In genomic region chr7:133497551-133497950, GRCm38 (mm10) we compare ENCODE assay signal across 30 mouse cellular contexts.
"Had no signal": no experiment of that assay in that cellular context is flagged by ENCODE, and none has a peak within 500 bp of the region (broad histone marks: within the 10 kb centered on the region; RNA-seq: fewer than 3 reads in every experiment).

No protein-coding gene starts in this region.

- H3K36me3 ChIP-seq: limb, embryonic 10.5 days; limb, embryonic 12.5 days; limb, embryonic 13.5 days; limb, embryonic 15.5 days; liver, embryonic 12.5 days; liver, embryonic 13.5 days; liver, embryonic 15.5 days; lung, embryonic 15.5 days; midbrain, embryonic 10.5 days; midbrain, embryonic 12.5 days; midbrain, embryonic 13.5 days; neural tube, embryonic 12.5 days had no signal

- H3K4me2 ChIP-seq: limb, embryonic 12.5 days; limb, embryonic 13.5 days; limb, embryonic 15.5 days; liver, embryonic 11.5 days; liver, embryonic 12.5 days; liver, embryonic 13.5 days; liver, embryonic 15.5 days; lung, embryonic 14.5 days; lung, embryonic 15.5 days; midbrain, embryonic 12.5 days; midbrain, embryonic 13.5 days; neural tube, embryonic 12.5 days had no signal

- H3K9me3 ChIP-seq: limb, embryonic 10.5 days; limb, embryonic 12.5 days; limb, embryonic 13.5 days; limb, embryonic 15.5 days; liver, embryonic 12.5 days; liver, embryonic 13.5 days; liver, embryonic 15.5 days; lung, embryonic 15.5 days; megakaryocyte, embryonic 14.5 days; midbrain, embryonic 10.5 days; midbrain, embryonic 12.5 days; midbrain, embryonic 13.5 days; neural tube, embryonic 12.5 days had no signal

- H3K4me3 ChIP-seq: limb, embryonic 10.5 days; limb, embryonic 12.5 days; limb, embryonic 13.5 days; limb, embryonic 15.5 days; liver, embryonic 12.5 days; liver, embryonic 13.5 days; liver, embryonic 15.5 days; lung, embryonic 15.5 days; megakaryocyte, embryonic 14.5 days; midbrain, embryonic 10.5 days; midbrain, embryonic 12.5 days; midbrain, embryonic 13.5 days; myocyte; neural tube, embryonic 12.5 days had no signal

- H3K9ac ChIP-seq: limb, embryonic 12.5 days; limb, embryonic 13.5 days; limb, embryonic 15.5 days; liver, embryonic 12.5 days; liver, embryonic 13.5 days; liver, embryonic 14.5 days; liver, embryonic 15.5 days; liver, postnatal 0 days; lung, embryonic 14.5 days; lung, embryonic 15.5 days; midbrain, embryonic 12.5 days; midbrain, embryonic 13.5 days; neural tube, embryonic 12.5 days had no signal

- H3K27ac ChIP-seq: limb, embryonic 10.5 days; limb, embryonic 12.5 days; limb, embryonic 13.5 days; limb, embryonic 15.5 days; liver, embryonic 12.5 days; liver, embryonic 13.5 days; liver, embryonic 14.5 days; liver, embryonic 15.5 days; lung, embryonic 15.5 days; macrophage; midbrain, embryonic 10.5 days; midbrain, embryonic 12.5 days; midbrain, embryonic 13.5 days; neural tube, embryonic 12.5 days had no signal

- H3K4me1 ChIP-seq: liver, embryonic 12.5 days; liver, embryonic 13.5 days; liver, embryonic 15.5 days; megakaryocyte, embryonic 14.5 days had no signal

- DNase-seq: left cerebral cortex, postnatal 4 days; liver; liver, embryonic 13.5 days; liver, postnatal 0 days; lung, adult 18-20 months; lung, adult 2 months; lung, embryonic 14.5 days; lung, postnatal 10 days; lung, postnatal 14 days; lung, postnatal 36 days; lung, postnatal 4 days; midbrain, embryonic 14.5 days had no signal

- H3K27me3 ChIP-seq: liver, embryonic 12.5 days; liver, embryonic 13.5 days; liver, embryonic 15.5 days; lung, embryonic 15.5 days; neural tube, embryonic 12.5 days had no signal

- ATAC-seq: liver, embryonic 12.5 days; liver, postnatal 0 days; lung, postnatal 0 days; midbrain, embryonic 13.5 days; midbrain, embryonic 16.5 days had no signal
